Mouse (Mus musculus) lung, embryonic 16.5 days (tissue): ENCODE measurements at regions not wholly inside any gene's neighbourhood (a gene's known extent, or its start where the extent isn't known, plus 50 kb on each side); places are given as distances from the start of the nearest gene placed in this dataset.

Experiments used
- ATAC-seq: fragments of 200-750 bp; cut with Nextera tagmentation; 2 replicates; pipeline ENCODE4 v1.8.0; 2017; ENCODE audit warnings: low read depth, mild to moderate bottlenecking, moderate library complexity
- H3K27ac ChIP-seq: fragments of 300-500 bp; sonication (generic); 2 replicates; pipeline ENCODE4 v1.5.1; 2014; ENCODE audit warnings: mild to moderate bottlenecking, control low read depth, low read length
- H3K27me3 ChIP-seq: fragments of 300-500 bp; sonication (generic); 2 replicates; pipeline ENCODE4 v1.6.1; 2014; ENCODE audit warnings: low read depth, low read length, mixed read lengths; ENCODE audit not compliant: control insufficient read depth, insufficient read depth
- H3K36me3 ChIP-seq: fragments of 300-500 bp; sonication (generic); 2 replicates; pipeline ENCODE4 v1.6.1; 2014; ENCODE audit warnings: low read length; ENCODE audit not compliant: control insufficient read depth, insufficient read depth
- H3K4me1 ChIP-seq: fragments of 300-500 bp; sonication (generic); replicated peaks from 2 replicates; pipeline ENCODE4 v1.6.1; 2014; ENCODE audit warnings: low read length, mixed read lengths; ENCODE audit not compliant: control insufficient read depth, insufficient read depth
- H3K4me2 ChIP-seq: fragments of 300-500 bp; sonication (generic); 2 replicates; pipeline ENCODE4 v1.6.1; 2014; ENCODE audit warnings: low read depth, low read length, control low read depth
- H3K4me3 ChIP-seq: fragments of 300-500 bp; sonication (generic); 2 replicates; pipeline ENCODE4 v1.5.1; 2014; ENCODE audit warnings: mild to moderate bottlenecking, low read length, control low read depth
- H3K9ac ChIP-seq: fragments of 300-500 bp; sonication (generic); 2 replicates; pipeline ENCODE4 v1.6.1; 2014; ENCODE audit warnings: low read length, control low read depth
- H3K9me3 ChIP-seq: fragments of 300-500 bp; sonication (generic); 2 replicates; pipeline ENCODE4 v1.6.1; 2016; ENCODE audit warnings: low read length; ENCODE audit not compliant: control insufficient read depth
- WGBS: fragments of 180-500 bp; shearing (Covaris S2); extraction: QIAGEN DNeasy Blood & Tissue Kit; methylation state at CpG from one replicate; pipeline ENCODE4 v1.1.7; 2014; 5-methylcytosine and 5-hydroxymethylcytosine counted together

GRCm38 (mm10) chr10:8667244-8667643 lies 148.6 kb upstream of the Ust start:
- 25% methylated on average over 2 of the region's 2 CpGs for WGBS
- H3K27me3 ChIP-seq: no peaks in the 10 kb centered on the region
- H3K4me1 ChIP-seq: no peaks in the 10 kb centered on the region
- no peaks in the 10 kb centered on the region for H3K36me3 ChIP-seq
- no peak overlapping the region for H3K4me2 ChIP-seq
- H3K9me3 ChIP-seq: no peaks in the 10 kb centered on the region
- no peak overlapping the region for H3K9ac ChIP-seq
- H3K4me3 ChIP-seq: no peak overlapping the region
- no peak overlapping the region for H3K27ac ChIP-seq
- no peak for ATAC-seq

DNA sequence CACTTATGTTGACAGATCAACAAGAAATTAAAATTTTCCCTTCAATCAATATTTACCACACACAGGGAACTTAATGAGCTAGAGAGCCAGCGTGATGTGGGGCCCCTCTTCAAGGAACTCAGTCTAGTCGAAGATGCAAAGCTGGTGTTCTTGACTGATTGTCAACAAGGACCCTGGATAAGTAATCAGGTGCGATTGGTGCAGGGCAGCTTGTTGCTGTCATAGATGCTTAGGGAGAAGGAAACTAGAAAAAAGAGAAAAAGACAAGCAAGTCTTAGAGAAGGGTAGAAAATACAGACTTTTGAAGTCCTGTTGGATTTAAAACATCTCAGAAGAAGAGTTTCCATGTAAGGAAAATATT lies 140.3 kb upstream of the Ust start:
- Histone ChIP-seq H3K4me3 (no peak overlapping the region), H3K9me3 (no peaks in the 10 kb centered on the region), H3K36me3 (no peaks in the 10 kb centered on the region), H3K4me2 (no peak overlapping the region), H3K9ac (no peak overlapping the region), H3K27me3 (no peaks in the 10 kb centered on the region), H3K4me1 (no peaks in the 10 kb centered on the region), H3K27ac (peak overlapping the region; percentile 70)
- WGBS: 43% methylated on average over 3 of the region's 3 CpGs
- peak; percentile 73; the same call in 1 of the 2 replicates for ATAC-seq

- H3K4me2 ChIP-seq: no peak overlapping the region
- 52% methylated on average over 6 of the region's 6 CpGs for WGBS
- no peaks in the 10 kb centered on the region for H3K9me3 ChIP-seq
- H3K27me3 ChIP-seq: no peaks in the 10 kb centered on the region
- no peaks in the 10 kb centered on the region for H3K4me1 ChIP-seq
- H3K4me3 ChIP-seq: no peak overlapping the region
- no peak overlapping the region for H3K9ac ChIP-seq
- H3K36me3 ChIP-seq: no peaks in the 10 kb centered on the region
- H3K27ac ChIP-seq: peak overlapping the region; percentile 45
- ATAC-seq: peak; percentile 90
Observed at GRCm38 (mm10) chr10:8658024-8658933, 139.7 kb upstream of the Ust start.

GRCm38 (mm10) chr10:8657176-8658023 lies 138.8 kb upstream of the Ust start:
- peak overlapping the region; percentile 49 for H3K27ac ChIP-seq
- 49% methylated on average over 2 of the region's 2 CpGs for WGBS
- H3K4me1 ChIP-seq: no peaks in the 10 kb centered on the region
- no peaks in the 10 kb centered on the region for H3K36me3 ChIP-seq
- H3K9ac ChIP-seq: no peak overlapping the region
- no peak for ATAC-seq
- H3K4me2 ChIP-seq: no peak overlapping the region
- H3K9me3 ChIP-seq: no peaks in the 10 kb centered on the region
- no peaks in the 10 kb centered on the region for H3K27me3 ChIP-seq
- H3K4me3 ChIP-seq: no peak overlapping the region

- no peaks in the 10 kb centered on the region for H3K27me3 ChIP-seq
- H3K9ac ChIP-seq: no peak overlapping the region
- H3K9me3 ChIP-seq: no peaks in the 10 kb centered on the region
- no peak overlapping the region for H3K4me2 ChIP-seq
- H3K27ac ChIP-seq: no peak overlapping the region
- H3K4me3 ChIP-seq: no peak overlapping the region
- ATAC-seq: no peak
- H3K36me3 ChIP-seq: no peaks in the 10 kb centered on the region
- 72% methylated on average over 3 of the region's 3 CpGs for WGBS
- H3K4me1 ChIP-seq: no peaks in the 10 kb centered on the region
Observed at GRCm38 (mm10) chr10:8653651-8654050, 135.0 kb upstream of the Ust start.

DNA sequence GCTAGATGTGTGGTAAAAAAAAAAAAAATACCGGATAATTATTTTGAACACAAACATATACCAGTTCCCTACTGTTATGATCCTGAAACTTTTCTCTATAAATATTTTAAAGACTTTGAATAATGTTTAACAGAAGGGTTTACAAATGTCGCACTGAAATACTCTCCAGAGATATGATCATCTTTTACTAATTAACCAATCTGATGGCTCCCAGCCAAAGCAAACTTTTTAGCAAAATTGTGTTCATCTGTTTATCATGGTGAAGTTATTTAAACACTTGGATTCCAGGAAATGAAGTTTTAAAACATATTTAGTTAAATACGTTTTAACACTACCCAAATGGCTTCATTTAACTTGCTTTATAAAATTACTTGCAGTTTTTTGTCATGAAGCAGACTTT lies 123.6 kb upstream of the Ust start:
- H3K36me3 ChIP-seq: no peaks in the 10 kb centered on the region
- whole genome bisulfite sequencing: 44% methylated on average over 3 of the region's 3 CpGs
- H3K9ac ChIP-seq: no peak overlapping the region
- no peak overlapping the region for H3K4me2 ChIP-seq
- H3K9me3 ChIP-seq: peaks cover 5% of the 10 kb centered on the region
- H3K4me1 ChIP-seq: no peaks in the 10 kb centered on the region
- no peak for ATAC-seq
- H3K27me3 ChIP-seq: no peaks in the 10 kb centered on the region
- H3K4me3 ChIP-seq: no peak overlapping the region
- H3K27ac ChIP-seq: no peak overlapping the region

DNA sequence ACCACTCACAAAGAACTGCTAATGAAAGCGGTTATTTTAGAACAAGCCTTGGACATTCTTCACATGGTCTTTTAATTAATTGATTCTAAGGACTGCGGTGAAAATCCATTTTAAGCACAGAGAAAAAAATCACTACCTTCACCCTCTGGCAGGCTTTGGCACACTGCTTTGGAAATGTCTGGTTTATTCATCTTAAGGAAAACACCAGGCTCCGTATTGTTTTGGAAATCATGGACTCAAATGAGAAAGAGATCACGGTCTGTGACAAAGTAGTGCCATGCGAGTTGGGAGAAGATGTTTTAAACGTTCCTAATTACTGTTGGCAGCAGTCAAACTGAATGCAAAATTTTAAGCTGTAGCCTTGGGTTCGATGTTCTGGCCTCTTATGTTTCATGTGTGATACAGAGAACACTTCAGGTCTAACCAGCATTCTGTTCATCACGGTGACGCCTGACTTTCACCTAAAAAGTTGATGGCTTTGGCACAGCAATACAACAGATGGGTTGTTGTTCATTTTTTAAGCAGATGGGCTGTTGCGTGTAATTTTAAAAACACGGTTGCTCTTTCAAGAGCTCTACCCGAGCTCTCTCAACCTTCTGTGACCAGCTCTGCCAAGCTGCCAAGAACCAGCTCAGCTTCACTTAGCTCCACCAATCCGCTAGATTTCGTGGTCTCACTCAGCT lies 105.7 kb upstream of the Ust start:
- Histone ChIP-seq H3K4me3 (no peak overlapping the region), H3K9ac (no peak overlapping the region), H3K27me3 (no peaks in the 10 kb centered on the region), H3K36me3 (no peaks in the 10 kb centered on the region), H3K4me2 (no peak overlapping the region), H3K9me3 (no peaks in the 10 kb centered on the region), H3K4me1 (no peaks in the 10 kb centered on the region), H3K27ac (no peak overlapping the region)
- WGBS: 89% methylated on average over 14 of the region's 14 CpGs
- no peak for ATAC-seq

- no peak overlapping the region for H3K9ac ChIP-seq
- no peak overlapping the region for H3K4me2 ChIP-seq
- no peak overlapping the region for H3K4me3 ChIP-seq
- H3K27ac ChIP-seq: no peak overlapping the region
- no peaks in the 10 kb centered on the region for H3K9me3 ChIP-seq
- H3K27me3 ChIP-seq: no peaks in the 10 kb centered on the region
- H3K36me3 ChIP-seq: no peaks in the 10 kb centered on the region
- H3K4me1 ChIP-seq: no peaks in the 10 kb centered on the region
- no peak for ATAC-seq
- 47% methylated on average over 1 of the region's 1 CpGs for WGBS
Observed at GRCm38 (mm10) chr10:8618676-8619075, 100.1 kb upstream of the Ust start.

DNA sequence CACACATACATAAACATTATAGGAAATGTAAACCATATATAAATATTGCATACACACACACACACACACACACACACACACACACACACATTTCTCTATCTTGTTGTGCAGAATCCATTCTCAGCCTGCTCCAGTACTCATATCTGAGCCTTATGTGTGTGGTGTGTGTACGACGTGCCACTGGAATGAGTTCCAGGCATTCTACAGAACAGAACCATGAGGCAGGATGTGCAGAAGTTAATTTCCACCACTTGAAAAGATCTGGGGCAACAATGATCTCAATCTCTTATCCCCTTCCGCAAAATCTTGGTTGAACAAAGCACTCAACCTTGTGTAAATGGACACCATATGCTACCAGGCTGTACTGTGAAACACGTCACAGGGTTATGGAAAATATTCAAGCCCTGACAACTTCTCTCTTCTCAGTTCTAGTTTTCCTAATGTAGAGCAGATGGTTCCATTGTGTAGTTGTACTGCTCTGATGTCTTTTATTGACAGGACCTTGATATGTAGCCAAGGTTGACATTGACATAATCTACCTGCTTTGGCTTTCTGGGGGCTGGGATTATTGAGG lies 96.9 kb upstream of the Ust start:
- H3K4me3 ChIP-seq: no peak overlapping the region
- ATAC-seq: no peak
- H3K4me1 ChIP-seq: no peaks in the 10 kb centered on the region
- no peak overlapping the region for H3K9ac ChIP-seq
- H3K27me3 ChIP-seq: no peaks in the 10 kb centered on the region
- no peak overlapping the region for H3K4me2 ChIP-seq
- no peaks in the 10 kb centered on the region for H3K36me3 ChIP-seq
- no peaks in the 10 kb centered on the region for H3K9me3 ChIP-seq
- 74% methylated on average over 4 of the region's 4 CpGs for WGBS
- no peak overlapping the region for H3K27ac ChIP-seq
